Comparison of ENCODE assay signal across 8 mouse cellular contexts in the genomic region with DNA sequence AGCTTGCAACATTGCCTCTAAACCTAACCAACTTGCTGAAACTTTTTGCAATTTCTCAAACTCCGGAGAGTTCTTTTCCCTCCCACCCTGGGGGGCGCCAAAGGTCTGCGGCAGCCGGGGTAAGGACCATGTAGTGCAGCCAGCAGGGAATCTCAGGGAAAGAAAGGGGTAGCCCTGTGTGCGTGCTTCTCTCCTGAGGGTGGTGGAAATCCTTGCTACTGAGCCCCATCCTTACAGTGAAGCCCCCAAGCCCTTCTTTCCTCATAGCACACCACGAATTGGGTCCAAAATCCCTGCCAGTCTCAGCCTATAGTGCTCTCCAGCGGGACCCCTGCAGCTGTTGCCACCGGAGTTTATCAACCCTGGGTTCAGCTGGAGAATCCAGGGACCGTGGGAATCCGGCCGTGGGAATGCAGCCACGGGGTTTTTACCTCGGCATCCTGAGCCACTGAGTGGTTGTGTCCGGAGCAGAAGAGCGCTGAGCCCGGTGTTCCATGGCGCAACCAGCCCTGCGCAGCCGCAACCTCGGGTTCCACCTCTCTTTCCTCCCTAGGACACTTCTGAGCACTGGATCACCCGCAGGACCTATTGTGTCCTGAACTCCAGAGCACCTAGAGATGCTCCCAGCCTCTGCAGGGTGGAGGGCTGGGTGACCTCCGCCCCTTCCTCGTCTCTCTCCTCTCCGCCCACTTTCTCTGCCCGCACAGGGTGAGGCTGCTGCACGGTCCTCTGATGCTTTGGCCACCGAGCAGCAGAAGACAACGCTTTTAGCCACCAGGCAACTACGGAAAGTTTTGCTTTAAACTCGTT. TPM values are rescaled to one million over a fixed set of nuclear protein-coding genes. Genes with fewer than 3 reads are reported as not detected.
DNase-seq lines count a peak whose midpoint lies in the region; ATAC-seq and TF ChIP-seq lines count a peak whose summit lies in the region.

A gene (minus strand): TSS at position 760 of the 810 bp plus-strand sequence.

- peak; percentile 35 for ATAC-seq in megakaryocyte progenitor cell, adult 5-6 weeks (replicated peaks; ENCODE audit: poor library complexity)

- in situ Hi-C loops in CH12.LX (cut with MboI; ENCODE audit: low pct_ligation_motif_present, low pct_unique_long_range_greater_than_20kb, low sequenced_read_pairs): no loop called here

- no peak for TF ChIP-seq EP300 in CH12.LX (IDR thresholded peaks at IDR 0.05; ENCODE audit: low read length)

- DNase-seq in CH12.LX (ENCODE audit: extremely low read depth): no peak
- DNase-seq in adrenal gland, postnatal 25 days: peak; percentile 45
- DNase-seq in frontal cortex, postnatal 14 days (ENCODE audit: low spot score in 2 of 2): peak; percentile 7 to 45
- DNase-seq in hindbrain, embryonic 10.5 days (ENCODE audit: low spot score): peak; percentile 55
- peak; percentile 45 for DNase-seq in left cerebral cortex, postnatal 4 days
- DNase-seq in thymus, postnatal 0 days (ENCODE audit: low spot score): no peak

- H3K79me2 ChIP-seq in CH12.LX (replicated peaks; ENCODE audit: control insufficient read depth, extremely low read depth, insufficient read depth, poor library complexity, severe bottlenecking): no peaks in the 10 kb centered on the region

- no peak within 1 kb of the TSS for H3K9ac ChIP-seq in CH12.LX (ENCODE audit: insufficient read depth, low read depth)

- dilution Hi-C loops in CH12.LX (cut with MboI; ENCODE audit: extremely low pct_ligation_motif_present, extremely low pct_unique_long_range_greater_than_20kb, low sequenced_read_pairs): no loop called here

- no peak within 1 kb of the TSS for H3K4me2 ChIP-seq in CH12.LX (ENCODE audit: insufficient read depth, low read depth, poor library complexity, severe bottlenecking)

- H3K36me3 ChIP-seq in CH12.LX (replicated peaks in 1 of 2; ENCODE audit: control insufficient read depth in 1 of 2, insufficient read depth in 1 of 2, low read length in 1 of 2): no peaks in the 10 kb centered on the region
- H3K36me3 ChIP-seq in hindbrain, embryonic 10.5 days: no peaks in the 10 kb centered on the region
- no peaks in the 10 kb centered on the region for H3K36me3 ChIP-seq in small intestine, adult 2 months (ENCODE audit: control insufficient read depth, insufficient read depth, low read length)

- no peak within 1 kb of the TSS for H3K27ac ChIP-seq in CH12.LX (ENCODE audit: insufficient read depth, low read depth)
- peak within 1 kb of the TSS; percentile 76 for H3K27ac ChIP-seq in hindbrain, embryonic 10.5 days
- no peak within 1 kb of the TSS for H3K27ac ChIP-seq in small intestine, adult 2 months (ENCODE audit: insufficient read depth, low read depth, low read length)

- intact Hi-C loops in left cerebral cortex, postnatal 4 days (cut with DNase I): loop anchor here (10.0 kb wide), 1 partner anchor 248 kb away; no protein-coding TSS in a partner anchor

- no peak within 1 kb of the TSS for H3K4me3 ChIP-seq in CH12.LX (replicated peaks in 1 of 3; ENCODE audit: low read depth in 2 of 3, low read length in 2 of 3, poor library complexity in 1 of 3)
- peak within 1 kb of the TSS; percentile 66 for H3K4me3 ChIP-seq in hindbrain, embryonic 10.5 days
- peak within 1 kb of the TSS; percentile 41 for H3K4me3 ChIP-seq in small intestine, adult 2 months (ENCODE audit: low read depth, low read length)

- no peaks in the 10 kb centered on the region for H3K27me3 ChIP-seq in CH12.LX (replicated peaks)
- H3K27me3 ChIP-seq in hindbrain, embryonic 10.5 days (ENCODE audit: insufficient read depth, poor library complexity, severe bottlenecking): peaks cover 32% of the 10 kb centered on the region
- no peaks in the 10 kb centered on the region; the same call in 1 of the 2 replicates for H3K27me3 ChIP-seq in small intestine, adult 2 months (ENCODE audit: control insufficient read depth, insufficient read depth, low read length)

- peak; percentile 50 for TF ChIP-seq RAD21 in CH12.LX (IDR thresholded peaks at IDR 0.05; ENCODE audit: low read depth, low read length)

- H3K4me1 ChIP-seq in CH12.LX (ENCODE audit: control insufficient read depth in 1 of 2, insufficient read depth in 2 of 2): peaks cover 0 to 5% of the 10 kb centered on the region in 2 experiments; a peak in 1 of 4 replicates
- peaks cover 15% of the 10 kb centered on the region for H3K4me1 ChIP-seq in hindbrain, embryonic 10.5 days (replicated peaks)
- H3K4me1 ChIP-seq in small intestine, adult 2 months (ENCODE audit: control insufficient read depth, insufficient read depth, insufficient read length, low read length): no peaks in the 10 kb centered on the region

- H3K9me3 ChIP-seq in CH12.LX (replicated peaks; ENCODE audit: low read length): no peaks in the 10 kb centered on the region
- H3K9me3 ChIP-seq in hindbrain, embryonic 10.5 days: no peaks in the 10 kb centered on the region

- under 1% methylated on average over 30 of the region's 30 CpGs for WGBS in hindbrain, embryonic 10.5 days
- WGBS in small intestine, adult 2 months: 4% methylated on average over 30 of the region's 30 CpGs

- TF ChIP-seq POLR2A in CH12.LX (IDR thresholded peaks at IDR 0.05; ENCODE audit: low read depth, low read length): no peak
- no peak for TF ChIP-seq POLR2A in small intestine, adult 2 months (IDR thresholded peaks at IDR 0.05; ENCODE audit: low read depth, low read length)

- peak in 1 of 2 experiments; percentile 54; a peak in 2 of 4 replicates for TF ChIP-seq CTCF in CH12.LX (conservative IDR thresholded peaks at IDR 0.05 in 1 of 2, IDR thresholded peaks at IDR 0.05 in 1 of 2; ENCODE audit: low read depth in 2 of 2, low read length in 2 of 2)
- TF ChIP-seq CTCF in small intestine, adult 2 months (IDR thresholded peaks at IDR 0.05; ENCODE audit: extremely low read depth, insufficient read length, insufficient replicate concordance, low read depth, low read length): peak; percentile 26; the same call in 1 of the 2 replicates

TF ChIP-seq in CH12.LX, 34 proteins besides CTCF, POLR2A, EP300 and RAD21:
- TF ChIP-seq SMC3 (IDR thresholded peaks at IDR 0.05; ENCODE audit: low read depth, low read length) (peak; percentile 34), IRF4 (IDR thresholded peaks at IDR 0.05; ENCODE audit: low read depth, low read length) (no peak)

RNA-seq across cellular contexts. Expression of the gene that starts here (rescaled TPM):
- total RNA-seq in CH12.LX (2012; rRNA removed) (not detected in 2 replicates), CH12.LX (2014; rRNA removed) (not detected in 2 replicates)
- polyA plus RNA-seq in CH12.LX (2012; ENCODE audit: insufficient read length, low read depth): not detected in 2 replicates
- total RNA-seq in adrenal gland, postnatal 25 days (2021): 0.38 TPM in 1 of 2 replicates, not detected in the other
- polyA plus RNA-seq in hindbrain, embryonic 10.5 days (2016; fragmentation: Nextera tagmentation; extraction: Ambion mirVana): 0.77 and 1.2 TPM in 2 replicates
- 1 to 10 TPM; 1.3 to 1.8 TPM for total RNA-seq in left cerebral cortex, postnatal 4 days (2021)
- total RNA-seq in megakaryocyte progenitor cell, adult 5-6 weeks (2015): not detected in 2 replicates
- not detected in 2 replicates for total RNA-seq in megakaryocyte progenitor cell, adult 5-6 weeks (2017)
- 0.09 and 0.14 TPM in 2 replicates for polyA plus RNA-seq in small intestine, adult 2 months (2012; rRNA removed)
- polyA plus RNA-seq in thymus, postnatal 0 days (2015; fragmentation: Nextera tagmentation; extraction: Ambion mirVana): 0.09 TPM in 1 of 2 replicates, not detected in the other

Comparison
In these comparisons a context has a peak if more than half of its experiments do, and no peak if none do; other contexts are left out.
1. Peak in DNase-seq in adrenal gland, postnatal 25 days; RNA of the gene not detected or under 1 TPM.
2. Peak in ATAC-seq in megakaryocyte progenitor cell, adult 5-6 weeks; RNA of the gene not detected or under 1 TPM.
3. DNase-seq: peak in frontal cortex, postnatal 14 days (2 of 2), hindbrain, embryonic 10.5 days (single experiment) and left cerebral cortex, postnatal 4 days (single experiment); none in CH12.LX (single experiment) and thymus, postnatal 0 days (single experiment).
4. H3K4me3 ChIP-seq: peak in hindbrain, embryonic 10.5 days (single experiment) and small intestine, adult 2 months (single experiment); none in CH12.LX (0 of 3).